In the genomic region with DNA sequence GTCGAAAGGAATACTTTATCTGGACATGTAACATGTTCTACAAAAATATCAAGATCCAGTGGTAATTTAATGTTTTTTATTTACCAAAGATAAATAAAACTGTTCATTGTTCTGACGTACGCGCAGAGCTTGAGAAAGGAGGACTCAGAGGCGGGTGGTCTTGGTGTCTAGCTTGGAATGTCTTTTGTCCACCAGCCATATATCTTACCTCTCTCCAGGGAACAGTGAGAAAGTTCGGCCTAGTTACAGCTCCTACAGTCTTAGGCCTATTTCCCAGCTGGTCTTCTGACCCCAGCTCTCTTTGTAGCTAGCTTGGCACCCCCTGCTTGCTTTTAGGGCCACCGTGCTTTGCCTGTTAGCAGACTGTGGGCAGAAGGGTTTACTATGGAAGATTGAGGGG, we compare ENCODE assay signal across 15 mouse cellular contexts. TPM values are rescaled to one million over a fixed set of nuclear protein-coding genes. Genes with fewer than 3 reads are reported as not detected.
"Had no signal": no experiment of that assay in that cellular context is flagged by ENCODE, and none has a peak within 500 bp of the region (broad histone marks: within the 10 kb centered on the region; RNA-seq: fewer than 3 reads in every experiment).

No protein-coding gene starts in this region.

- ATAC-seq: liver, postnatal 0 days; midbrain, embryonic 13.5 days had no signal

- H3K9ac ChIP-seq: limb, embryonic 12.5 days; liver, embryonic 13.5 days; liver, postnatal 0 days; lung, embryonic 15.5 days; midbrain, embryonic 13.5 days had no signal

- DNase-seq: kidney, adult 11 months; kidney, postnatal 36 days; liver; liver, embryonic 13.5 days; liver, postnatal 0 days; lung, postnatal 14 days; thymus, adult 2 months; thymus, postnatal 25 days had no signal

- H3K9me3 ChIP-seq: limb, embryonic 12.5 days; liver, embryonic 13.5 days; lung, embryonic 15.5 days; midbrain, embryonic 13.5 days had no signal

- H3K27me3 ChIP-seq: limb, embryonic 12.5 days; liver, embryonic 13.5 days; lung, embryonic 15.5 days; midbrain, embryonic 13.5 days had no signal

- H3K36me3 ChIP-seq: limb, embryonic 12.5 days; liver, embryonic 13.5 days; lung, embryonic 15.5 days; midbrain, embryonic 13.5 days had no signal

- H3K4me1 ChIP-seq: liver, embryonic 13.5 days; lung, embryonic 15.5 days; midbrain, embryonic 13.5 days had no signal

- H3K4me2 ChIP-seq: limb, embryonic 12.5 days; liver, embryonic 13.5 days; lung, embryonic 15.5 days; midbrain, embryonic 13.5 days had no signal

- H3K4me3 ChIP-seq: limb, embryonic 12.5 days; liver, embryonic 13.5 days; lung, embryonic 15.5 days; midbrain, embryonic 13.5 days had no signal

- H3K27ac ChIP-seq: limb, embryonic 12.5 days; liver, embryonic 13.5 days; lung, embryonic 15.5 days; midbrain, embryonic 13.5 days had no signal

RNA-seq across cellular contexts. Expression of a gene that starts 14.9 kb away (rescaled TPM):
- polyA plus RNA-seq: intestine, embryonic 14.5 days; limb, embryonic 12.5 days; liver, embryonic 13.5 days; liver, postnatal 0 days; lung, embryonic 15.5 days; midbrain, embryonic 13.5 days; midbrain, postnatal 0 days; stomach, embryonic 14.5 days; thymus, adult 2 months; urinary bladder, adult 2 months had no signal

RNA-seq across cellular contexts. Expression of a gene that starts 39.6 kb away (rescaled TPM):
- polyA plus RNA-seq: limb, embryonic 12.5 days; midbrain, embryonic 13.5 days; thymus, adult 2 months; urinary bladder, adult 2 months had no signal
